Mouse (Mus musculus): ENCODE data around the gene Mtfmt. TPM values are rescaled to one million over a fixed set of nuclear protein-coding genes. Genes with fewer than 3 reads are reported as not detected.
A peak's percentile ranks its signal among the peaks of the same experiment; 100 is the strongest.

Gene Mtfmt
- total and polyA plus RNA-seq, 3 experiments: 5.3 to 6.2 (median 5.8) TPM

DNA sequence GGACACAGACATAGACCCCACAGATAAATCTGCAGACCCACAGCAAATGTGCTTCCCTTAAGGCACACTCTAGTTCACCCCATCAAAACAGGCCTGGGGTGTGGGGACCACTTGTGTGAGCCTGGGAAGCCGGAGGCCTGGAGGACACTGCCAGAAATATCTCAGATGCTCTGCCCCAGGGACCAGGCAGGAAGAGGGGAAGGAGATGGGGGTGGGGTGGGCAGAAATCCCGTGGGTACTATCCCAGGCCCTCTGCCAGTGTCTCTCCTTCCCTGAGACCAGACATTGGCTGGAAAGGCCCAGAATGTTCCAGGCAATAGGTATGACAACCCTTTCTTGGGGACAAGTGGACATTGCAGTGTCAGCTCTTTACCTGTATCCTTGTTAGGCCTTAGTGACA, 42.0 kb upstream of the Mtfmt start:
- no peaks in the 10 kb centered on the region for H3K36me3 ChIP-seq (ENCODE audit: control insufficient read depth, insufficient read depth, low read length)
- TF ChIP-seq POLR2A (IDR thresholded peaks at IDR 0.05; ENCODE audit: insufficient read depth, low read depth, low read length) (no peak), EP300 (IDR thresholded peaks at IDR 0.05; ENCODE audit: insufficient read depth, low read depth, low read length) (no peak), CTCF (IDR thresholded peaks at IDR 0.05) (no peak)
- H3K79me2 ChIP-seq (replicated peaks; ENCODE audit: control insufficient read depth, insufficient read depth, low read length): no peaks in the 10 kb centered on the region
- no peak overlapping the region for H3K9ac ChIP-seq (ENCODE audit: low read depth, low read length)
- H3K27me3 ChIP-seq (ENCODE audit: control insufficient read depth, insufficient read depth, low read length): peaks cover 3% of the 10 kb centered on the region; the same call in 1 of the 2 replicates
- H3K4me1 ChIP-seq (ENCODE audit: control insufficient read depth, insufficient read depth, low read length): peaks cover 11% of the 10 kb centered on the region
- WGBS: 16% methylated on average over 2 of the region's 2 CpGs
- H3K4me3 ChIP-seq: no peak overlapping the region
- intact Hi-C loops (cut with DNase I): loop anchor here (1.0 kb wide), 1 partner anchor 39 kb away; no protein-coding TSS in a partner anchor
- H3K27ac ChIP-seq: peak overlapping the region; percentile 56
- DNase-seq: peak; percentile 47 to 49

DNA sequence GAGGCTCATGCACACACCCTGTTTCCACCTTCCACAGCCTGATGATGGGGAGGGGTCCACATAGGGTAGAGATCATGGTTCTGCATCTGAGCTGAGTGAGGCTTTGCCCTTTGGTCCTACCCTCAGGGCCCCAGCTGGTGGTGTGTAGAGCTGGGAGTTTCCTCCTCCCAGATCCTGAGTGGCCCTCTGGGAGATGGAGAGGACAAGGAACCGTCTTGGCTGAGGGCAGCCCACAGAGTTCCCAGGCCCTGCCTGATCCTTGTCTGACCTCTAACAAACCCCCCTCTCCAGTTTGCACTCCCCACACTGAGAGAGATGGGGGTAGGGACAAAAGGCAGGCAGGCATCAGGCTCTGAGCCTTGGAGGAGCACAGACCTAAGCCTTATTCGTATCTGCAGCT, 41.2 kb upstream of the Mtfmt start:
- intact Hi-C loops (cut with DNase I): no loop called here
- 58% methylated on average over 2 of the region's 2 CpGs for WGBS
- DNase-seq: peak; percentile 37 to 53

DNA sequence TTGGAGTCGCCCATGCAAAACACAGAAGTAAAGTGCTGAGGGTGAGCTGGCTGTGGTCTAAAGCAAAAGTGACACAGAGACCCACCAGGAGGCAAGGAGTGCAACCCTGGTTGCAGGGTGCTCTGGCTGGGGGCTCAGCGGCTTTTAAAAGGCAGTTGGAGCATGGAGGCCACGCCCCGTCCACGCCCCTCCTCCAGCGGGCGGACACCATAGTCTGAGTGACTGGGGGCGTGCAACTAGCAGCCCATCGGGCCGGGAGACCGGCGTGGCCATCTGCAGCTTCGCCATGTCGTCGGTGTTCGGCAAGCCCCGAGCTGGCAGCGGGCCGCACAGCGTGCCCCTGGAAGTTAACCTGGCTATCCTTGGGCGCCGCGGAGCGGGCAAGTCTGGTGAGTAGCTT, 37.3 kb upstream of the Mtfmt start, which contains the start of gene Rasl12:
TSS of gene Rasl12 (plus strand) at position 228 of the 400 bp plus-strand sequence.
- Histone ChIP-seq H3K36me3 (ENCODE audit: control insufficient read depth, insufficient read depth, low read length) (no peaks in the 10 kb centered on the region), H3K9ac (ENCODE audit: low read depth, low read length) (peak within 1 kb of the TSS; percentile 64), H3K4me3 (peak within 1 kb of the TSS; percentile 35), H3K27ac (peak within 1 kb of the TSS; percentile 67), H3K27me3 (ENCODE audit: control insufficient read depth, insufficient read depth, low read length) (no peaks in the 10 kb centered on the region), H3K4me1 (ENCODE audit: control insufficient read depth, insufficient read depth, low read length) (peaks cover 4% of the 10 kb centered on the region), H3K79me2 (replicated peaks; ENCODE audit: control insufficient read depth, insufficient read depth, low read length) (no peaks in the 10 kb centered on the region)
- TF ChIP-seq POLR2A (IDR thresholded peaks at IDR 0.05; ENCODE audit: insufficient read depth, low read depth, low read length): peak; percentile 81
- 0 out of 2 replicates have a peak, but pooled peaks have one; percentile 2 for TF ChIP-seq CTCF (IDR thresholded peaks at IDR 0.05)
- TF ChIP-seq EP300 (IDR thresholded peaks at IDR 0.05; ENCODE audit: insufficient read depth, low read depth, low read length): no peak
- under 1% methylated on average over 24 of the region's 24 CpGs for WGBS
- intact Hi-C loops (cut with DNase I): no loop called here
- peak; percentile 84 for DNase-seq

More for the DNA sequence above, 41.2 kb upstream of the Mtfmt start:
- peaks cover 11% of the 10 kb centered on the region for H3K4me1 ChIP-seq (ENCODE audit: control insufficient read depth, insufficient read depth, low read length)
- H3K27me3 ChIP-seq (ENCODE audit: control insufficient read depth, insufficient read depth, low read length): peaks cover 3% of the 10 kb centered on the region; the same call in 1 of the 2 replicates
- TF ChIP-seq CTCF (IDR thresholded peaks at IDR 0.05): no peak
- TF ChIP-seq POLR2A (IDR thresholded peaks at IDR 0.05; ENCODE audit: insufficient read depth, low read depth, low read length): 0 out of 2 replicates have a peak, but pooled peaks have one; percentile 18
- TF ChIP-seq EP300 (IDR thresholded peaks at IDR 0.05; ENCODE audit: insufficient read depth, low read depth, low read length): 0 out of 2 replicates have a peak, but pooled peaks have one; percentile 37
- peak overlapping the region; percentile 56 for H3K27ac ChIP-seq
- no peaks in the 10 kb centered on the region for H3K79me2 ChIP-seq (replicated peaks; ENCODE audit: control insufficient read depth, insufficient read depth, low read length)
- no peaks in the 10 kb centered on the region for H3K36me3 ChIP-seq (ENCODE audit: control insufficient read depth, insufficient read depth, low read length)
- H3K4me3 ChIP-seq: no peak overlapping the region
- no peak overlapping the region for H3K9ac ChIP-seq (ENCODE audit: low read depth, low read length)

DNA sequence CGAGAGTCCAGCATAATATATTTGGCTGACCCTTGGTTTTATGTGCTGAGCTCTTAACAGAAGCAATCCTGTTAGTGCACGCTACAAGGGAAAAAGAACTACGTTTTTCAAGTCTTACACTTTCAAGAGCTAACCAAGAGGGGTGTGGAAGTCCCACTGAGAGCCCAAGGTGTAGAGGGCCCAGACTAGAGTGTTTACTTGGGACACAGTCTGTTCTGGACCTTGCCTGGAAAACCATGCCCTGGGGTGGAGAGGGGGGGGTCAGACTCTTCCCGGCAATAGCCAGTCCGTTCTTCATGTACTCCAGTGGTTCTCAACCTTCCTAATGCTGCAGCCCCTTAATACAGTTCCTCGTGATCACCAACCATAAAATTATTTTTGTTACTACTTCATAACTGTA, 35.6 kb upstream of the Mtfmt start:
- DNase-seq: no peak
- no peak for TF ChIP-seq POLR2A (IDR thresholded peaks at IDR 0.05; ENCODE audit: insufficient read depth, low read depth, low read length)
- TF ChIP-seq CTCF (IDR thresholded peaks at IDR 0.05): no peak
- no peak for TF ChIP-seq EP300 (IDR thresholded peaks at IDR 0.05; ENCODE audit: insufficient read depth, low read depth, low read length)
- Histone ChIP-seq H3K27ac (peak overlapping the region; percentile 67), H3K9ac (ENCODE audit: low read depth, low read length) (no peak overlapping the region), H3K36me3 (ENCODE audit: control insufficient read depth, insufficient read depth, low read length) (no peaks in the 10 kb centered on the region), H3K79me2 (replicated peaks; ENCODE audit: control insufficient read depth, insufficient read depth, low read length) (no peaks in the 10 kb centered on the region), H3K4me3 (peak overlapping the region; percentile 23), H3K27me3 (ENCODE audit: control insufficient read depth, insufficient read depth, low read length) (no peaks in the 10 kb centered on the region), H3K4me1 (ENCODE audit: control insufficient read depth, insufficient read depth, low read length) (peaks cover 1% of the 10 kb centered on the region)
- intact Hi-C loops (cut with DNase I): no loop called here
- 76% methylated on average over 6 of the region's 6 CpGs for WGBS

DNA sequence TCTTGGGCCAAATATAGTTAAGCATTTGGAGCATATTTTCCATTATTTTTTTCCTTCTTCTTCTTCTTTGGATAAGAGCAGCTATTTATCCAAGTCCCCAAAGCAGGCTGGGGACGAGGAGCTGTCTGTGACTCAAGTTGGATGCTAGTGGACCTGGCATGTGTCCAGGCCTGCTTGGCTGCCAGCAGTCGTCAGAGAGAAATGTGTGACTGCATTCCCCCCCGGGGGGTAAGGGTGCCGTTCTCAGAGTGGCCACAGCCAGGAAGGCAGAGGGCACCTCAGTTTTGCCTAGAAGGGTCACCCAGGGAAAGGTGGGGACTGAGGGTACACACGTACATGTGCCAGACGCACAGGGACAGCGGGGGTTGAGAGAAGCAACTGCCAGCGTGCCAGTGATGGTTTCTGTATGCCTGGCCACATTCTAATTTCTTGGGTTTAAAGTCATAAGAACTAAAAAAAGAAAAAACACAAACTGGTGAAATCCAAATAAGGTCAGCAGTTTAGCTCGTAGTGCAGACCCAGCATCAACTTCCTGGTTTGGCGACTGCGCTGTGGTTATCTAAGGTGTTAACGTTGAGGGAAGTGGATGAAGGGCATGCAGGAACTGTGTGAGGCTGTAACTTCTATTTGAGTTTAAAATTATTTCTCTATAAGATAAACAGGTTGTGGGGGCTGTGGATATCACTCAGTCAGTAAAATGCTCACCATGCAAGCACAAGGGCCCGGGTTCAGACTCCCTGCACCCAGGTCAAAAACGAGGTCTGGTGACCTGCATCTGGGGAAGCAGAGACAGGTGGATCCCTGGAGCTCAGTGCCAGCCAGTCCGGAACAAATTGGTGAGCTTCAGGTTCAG, 31.0 kb upstream of the Mtfmt start:
- peak; percentile 86 to 89 for DNase-seq
- TF ChIP-seq CTCF (IDR thresholded peaks at IDR 0.05) (peak; percentile 40), POLR2A (IDR thresholded peaks at IDR 0.05; ENCODE audit: insufficient read depth, low read depth, low read length) (no peak)
- Histone ChIP-seq H3K27ac (peak overlapping the region; percentile 68), H3K4me3 (peak overlapping the region; percentile 15; the same call in 1 of the 2 replicates), H3K4me1 (ENCODE audit: control insufficient read depth, insufficient read depth, low read length) (peaks cover 1% of the 10 kb centered on the region), H3K36me3 (ENCODE audit: control insufficient read depth, insufficient read depth, low read length) (no peaks in the 10 kb centered on the region), H3K27me3 (ENCODE audit: control insufficient read depth, insufficient read depth, low read length) (no peaks in the 10 kb centered on the region), H3K9ac (ENCODE audit: low read depth, low read length) (0 out of 2 replicates have a peak overlapping the region, but pooled peaks have one; percentile 41), H3K79me2 (replicated peaks; ENCODE audit: control insufficient read depth, insufficient read depth, low read length) (no peaks in the 10 kb centered on the region)
- intact Hi-C loops (cut with DNase I): no loop called here
- 25% methylated on average over 15 of the region's 15 CpGs for WGBS

DNA sequence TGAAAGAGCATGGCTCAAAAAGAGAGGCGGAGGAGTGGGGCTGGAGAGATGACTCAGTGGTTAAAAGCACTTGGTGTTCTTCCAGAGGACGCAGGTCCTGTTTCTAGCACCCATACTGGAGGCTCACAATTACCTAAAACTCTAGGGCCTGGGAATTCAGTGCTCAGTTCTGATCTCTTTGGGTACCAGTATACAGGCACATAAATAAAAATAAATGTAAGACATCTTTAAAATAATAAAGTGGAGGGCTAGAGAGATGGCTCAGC, 30.5 kb upstream of the Mtfmt start:
- intact Hi-C loops (cut with DNase I): no loop called here
- Histone ChIP-seq H3K27me3 (ENCODE audit: control insufficient read depth, insufficient read depth, low read length) (no peaks in the 10 kb centered on the region), H3K36me3 (ENCODE audit: control insufficient read depth, insufficient read depth, low read length) (no peaks in the 10 kb centered on the region), H3K4me3 (no peak overlapping the region), H3K4me1 (ENCODE audit: control insufficient read depth, insufficient read depth, low read length) (peaks cover 1% of the 10 kb centered on the region), H3K9ac (ENCODE audit: low read depth, low read length) (no peak overlapping the region), H3K79me2 (replicated peaks; ENCODE audit: control insufficient read depth, insufficient read depth, low read length) (no peaks in the 10 kb centered on the region), H3K27ac (peak overlapping the region; percentile 68)
- DNase-seq: no peak
- WGBS: 67% methylated on average over 2 of the region's 2 CpGs
- no peak for TF ChIP-seq POLR2A (IDR thresholded peaks at IDR 0.05; ENCODE audit: insufficient read depth, low read depth, low read length)
- no peak for TF ChIP-seq EP300 (IDR thresholded peaks at IDR 0.05; ENCODE audit: insufficient read depth, low read depth, low read length)
- TF ChIP-seq CTCF (IDR thresholded peaks at IDR 0.05): no peak

All from heart, adult 2 months (tissue).